Mouse (Mus musculus) thymus, adult 18-20 months (tissue): ENCODE measurements around the gene Arfgap2.
"Not testable (repeated sequence)": the region's sequence is repeated elsewhere in the genome, so short reads cannot be mapped to it uniquely, and the experiment has no call there.

Source experiments
- DNase-seq, 2 experiments: peaks; one replicate each; pipeline ENCODE4 v3.0.0; 2022; ENCODE audit warnings: mixed read lengths in 2 of 2

Gene Arfgap2

DNA sequence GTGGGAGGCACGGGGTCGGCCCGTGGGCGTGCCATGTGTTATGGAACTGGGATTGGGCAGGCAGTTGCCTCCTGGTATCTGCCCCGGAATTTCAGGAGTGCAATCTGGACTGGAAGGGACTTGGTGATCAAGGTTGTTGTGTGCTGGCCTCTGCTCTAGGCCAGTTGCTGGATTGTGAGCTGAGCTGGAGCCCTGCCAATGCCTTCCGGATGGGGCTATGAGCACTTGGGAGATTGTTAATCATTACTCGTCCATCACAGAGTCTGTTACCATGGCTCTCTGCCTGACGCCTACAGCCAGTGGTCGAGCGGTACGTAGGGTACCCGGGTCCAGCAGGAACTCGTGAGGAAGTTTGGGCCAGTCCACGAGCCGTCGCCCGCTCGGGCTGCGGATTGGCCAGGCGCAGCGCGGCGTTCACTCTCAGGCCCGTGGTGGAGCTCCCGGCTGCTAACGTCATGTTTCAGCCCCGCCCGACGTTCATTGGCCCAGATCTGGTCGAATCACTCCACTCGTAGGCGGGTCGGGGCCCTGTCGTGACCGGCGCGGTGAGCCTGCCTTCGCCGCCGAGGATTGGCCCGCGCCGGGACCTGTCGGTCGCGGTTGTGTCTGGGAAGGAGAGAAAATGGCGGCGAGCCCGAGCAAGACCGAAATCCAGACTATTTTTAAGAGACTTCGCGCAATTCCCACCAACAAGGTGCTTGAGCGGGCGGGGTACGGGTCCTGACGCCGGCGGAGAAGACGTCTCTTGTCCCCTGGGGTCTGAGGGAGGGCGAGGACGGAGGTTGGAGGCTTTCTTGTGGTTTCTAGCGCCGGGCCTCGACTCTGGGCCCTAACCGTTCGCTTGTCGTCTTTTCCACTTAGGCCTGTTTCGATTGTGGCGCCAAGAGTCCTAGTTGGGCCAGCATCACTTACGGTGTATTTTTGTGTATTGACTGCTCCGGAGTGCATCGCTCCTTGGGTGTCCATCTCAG, at the start of gene Arfgap2:
Gene Arfgap2, plus strand, starts transcription at position 264 of the 971 bp plus-strand sequence.
- peak; percentile 92 to 95 for DNase-seq

- DNase-seq: peak; percentile 60 to 79
These were observed 47.7 kb upstream of the Arfgap2 start for GRCm38 (mm10) chr2:91217032-91217431.

DNA sequence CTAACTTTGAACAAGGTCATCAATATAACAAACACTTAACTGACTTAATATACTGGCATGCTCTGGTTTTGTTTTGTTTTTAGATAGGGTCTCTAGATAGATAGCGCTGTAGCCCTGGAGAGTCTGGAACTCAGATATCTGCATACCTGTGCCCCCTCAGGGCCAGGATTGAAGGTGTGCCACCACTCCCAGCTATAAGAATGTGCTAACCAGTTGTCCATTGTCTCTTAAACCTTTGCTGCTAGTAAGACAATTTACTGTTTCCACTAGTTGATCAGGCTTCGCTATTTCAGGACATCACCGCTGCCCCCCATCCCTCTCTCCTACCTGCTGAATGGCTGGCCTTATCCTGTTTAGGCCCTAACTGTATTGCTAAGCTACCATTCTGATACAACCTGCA, 44.3 kb upstream of the Arfgap2 start:
- DNase-seq: no peak

DNA sequence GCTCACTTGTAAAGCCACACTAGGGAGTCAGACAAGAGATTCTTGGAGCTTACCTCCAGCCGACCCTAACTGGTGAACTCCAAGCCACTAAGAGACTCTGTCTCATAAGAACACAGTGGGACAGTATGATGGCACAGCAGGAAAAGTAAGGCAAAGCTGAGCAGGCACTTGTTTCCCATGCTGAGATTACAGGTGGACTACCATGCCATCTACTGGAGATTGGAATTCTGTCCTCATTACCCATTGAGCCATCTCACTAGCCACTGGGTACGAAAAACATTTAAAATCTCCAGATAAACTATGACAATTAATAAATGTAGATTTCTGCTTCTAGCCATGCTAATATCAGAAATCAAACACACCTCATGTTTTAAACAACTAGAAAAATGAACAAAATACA, 41.2 kb upstream of the Arfgap2 start:
- no peak for DNase-seq

- DNase-seq: no peak
These were observed 35.0 kb upstream of the Arfgap2 start for GRCm38 (mm10) chr2:91229735-91230134.

GRCm38 (mm10) chr2:91236601-91237510, 27.9 kb upstream of the Arfgap2 start, which contains the start of gene Ddb2:
Gene Ddb2, minus strand, starts transcription at chr2:91236982.
- peak; percentile 87 for DNase-seq

GRCm38 (mm10) chr2:91237511-91238080, 27.2 kb upstream of the Arfgap2 start:
- DNase-seq: not testable (repeated sequence)

- no peak for DNase-seq
These were observed 22.2 kb upstream of the Arfgap2 start for GRCm38 (mm10) chr2:91242547-91242946.

DNA sequence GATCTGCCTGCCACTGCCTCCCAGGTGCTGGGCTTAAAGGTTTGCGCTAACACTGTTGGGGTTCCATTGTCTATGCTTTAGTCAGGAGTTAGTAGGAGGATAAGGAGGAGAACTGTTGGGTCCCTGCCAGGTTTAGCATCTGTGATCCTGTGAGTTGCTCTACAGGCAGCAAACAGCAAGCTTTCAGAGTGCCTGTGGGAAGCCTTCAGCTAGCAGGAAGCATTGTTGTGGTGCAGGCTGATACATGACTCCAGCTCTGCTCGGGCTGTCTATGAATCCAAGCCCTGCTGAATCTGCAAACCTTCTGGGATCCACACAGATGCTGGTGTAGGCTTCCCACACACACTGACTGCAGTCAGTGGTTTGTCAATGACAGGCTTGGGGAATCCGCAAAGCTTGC, 21.4 kb upstream of the Arfgap2 start:
- DNase-seq: no peak

DNA sequence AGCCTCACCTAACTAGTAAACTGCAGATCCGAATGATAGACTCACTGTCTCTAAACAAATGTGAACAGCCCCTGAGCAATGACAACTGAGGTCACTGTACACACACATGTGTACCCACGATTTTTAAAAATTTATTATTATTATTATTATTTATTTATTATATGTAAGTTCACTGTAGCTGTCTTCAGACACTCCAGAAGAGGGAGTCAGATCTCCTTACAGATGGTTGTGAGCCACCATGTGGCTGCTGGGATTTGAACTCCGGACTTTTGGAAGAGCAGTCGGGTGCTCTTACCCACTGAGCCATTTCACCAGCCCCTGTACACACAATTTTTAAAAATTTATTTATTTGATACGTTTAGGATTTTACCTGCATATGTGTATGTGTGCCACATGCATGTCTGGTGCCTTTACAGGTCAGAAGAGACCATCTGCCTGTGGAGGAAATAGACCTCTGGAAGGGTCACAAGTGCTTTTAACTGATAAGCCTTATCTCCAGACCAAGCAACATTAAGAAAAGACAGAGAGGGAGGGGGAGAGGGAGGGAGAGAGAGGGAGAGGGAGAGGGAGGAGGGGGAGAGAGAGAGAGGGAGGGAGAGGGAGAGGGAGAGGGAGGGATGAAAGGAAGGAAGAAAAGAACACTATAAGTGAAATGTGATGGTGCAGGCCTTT, 20.1 kb upstream of the Arfgap2 start:
- no peak for DNase-seq

GRCm38 (mm10) chr2:91248366-91248765, 16.4 kb upstream of the Arfgap2 start:
- no peak for DNase-seq

GRCm38 (mm10) chr2:91252001-91252400, 12.8 kb upstream of the Arfgap2 start:
- DNase-seq: no peak

DNA sequence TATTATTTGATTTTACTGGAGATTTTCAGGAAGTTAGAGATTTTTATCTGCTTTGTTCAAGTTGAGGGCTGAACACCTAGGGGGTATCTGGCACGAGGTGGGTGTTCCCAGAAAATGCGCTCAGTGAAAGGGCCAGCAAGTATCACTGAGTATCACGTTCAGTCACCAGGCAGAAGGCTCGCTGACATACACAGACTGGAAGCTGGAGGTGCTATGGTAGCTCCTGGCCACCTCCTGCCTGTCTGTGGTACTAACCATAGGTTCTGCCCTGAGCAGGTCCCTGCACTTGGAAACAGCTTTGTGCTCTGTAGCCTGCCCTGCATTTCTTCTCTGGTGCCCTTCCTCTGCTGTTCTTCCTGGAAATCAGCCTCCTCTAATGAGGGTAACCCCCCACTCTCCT, 12.3 kb upstream of the Arfgap2 start:
- no peak for DNase-seq

GRCm38 (mm10) chr2:91254725-91255380, 9.9 kb upstream of the Arfgap2 start:
- DNase-seq: no peak

GRCm38 (mm10) chr2:91255661-91256150, 9.1 kb upstream of the Arfgap2 start, which contains the start of gene Pacsin3:
Gene Pacsin3, plus strand, starts transcription at chr2:91255954.
- DNase-seq: no peak

DNA sequence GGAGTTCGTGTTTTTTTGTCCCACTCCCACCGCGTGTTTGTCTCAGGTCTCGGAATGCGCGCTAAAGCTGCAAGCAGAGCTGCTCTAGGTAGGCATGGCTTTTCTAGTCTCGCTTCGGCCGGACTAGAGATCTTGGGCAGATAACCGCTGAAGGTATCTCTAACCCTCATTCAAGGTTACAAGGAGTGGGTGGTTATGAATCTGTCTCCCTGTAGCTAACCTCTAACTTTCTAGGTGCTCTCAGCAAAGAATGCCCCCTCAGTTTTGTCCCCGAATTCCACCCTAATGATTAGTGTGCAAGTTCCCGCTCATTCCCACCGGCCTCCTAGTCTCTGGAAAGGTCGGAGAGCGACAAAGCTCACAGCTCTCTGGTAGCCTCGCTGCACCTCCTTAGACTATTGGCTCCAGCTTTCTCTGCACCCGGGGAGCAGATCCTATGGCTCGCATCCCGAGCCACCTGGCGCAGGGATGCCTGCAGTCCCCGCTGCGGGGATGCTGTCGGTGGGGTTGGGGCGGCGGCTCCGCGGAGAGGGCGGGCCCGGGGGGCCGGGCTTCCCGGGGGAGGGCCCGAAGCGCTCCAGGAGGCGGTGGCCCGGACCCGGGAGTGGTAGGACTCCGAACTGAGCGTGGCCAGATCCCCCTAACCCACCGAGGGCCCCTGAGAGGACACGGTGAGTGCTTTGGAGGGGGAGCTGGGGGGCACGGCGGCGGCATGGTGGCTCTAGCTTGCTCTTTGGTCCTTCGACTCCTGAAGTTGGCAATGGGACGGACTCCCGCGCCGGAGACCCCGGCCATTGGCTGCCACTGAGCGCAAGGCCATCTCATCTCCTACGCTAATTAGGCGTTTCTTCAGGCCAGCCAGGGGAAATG, 8.3 kb upstream of the Arfgap2 start:
- DNase-seq: no peak

GRCm38 (mm10) chr2:91257126-91257980, 7.4 kb upstream of the Arfgap2 start:
- no peak for DNase-seq

- DNase-seq: no peak
These were observed 6.7 kb upstream of the Arfgap2 start for GRCm38 (mm10) chr2:91258054-91258453.

DNA sequence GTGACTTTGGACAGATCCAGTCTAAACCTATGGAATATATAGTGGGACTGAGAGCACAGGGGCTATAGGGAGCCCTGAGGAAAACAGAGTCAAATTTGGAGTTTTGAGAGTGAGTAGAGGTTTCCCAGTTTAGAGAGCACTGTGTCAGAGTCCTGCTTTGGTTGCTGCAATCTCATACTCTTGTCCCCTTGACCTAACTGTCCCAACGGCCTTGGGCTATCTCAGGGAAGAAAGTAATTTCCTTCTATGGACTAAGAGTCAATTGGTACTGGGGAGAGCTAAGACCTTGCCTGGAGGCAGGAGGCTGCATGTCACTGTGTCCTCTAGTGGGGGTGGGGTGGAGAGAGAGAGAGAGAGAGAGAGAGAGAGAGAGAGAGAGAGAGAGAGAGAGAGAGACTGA, 5.9 kb upstream of the Arfgap2 start:
- DNase-seq: no peak

DNA sequence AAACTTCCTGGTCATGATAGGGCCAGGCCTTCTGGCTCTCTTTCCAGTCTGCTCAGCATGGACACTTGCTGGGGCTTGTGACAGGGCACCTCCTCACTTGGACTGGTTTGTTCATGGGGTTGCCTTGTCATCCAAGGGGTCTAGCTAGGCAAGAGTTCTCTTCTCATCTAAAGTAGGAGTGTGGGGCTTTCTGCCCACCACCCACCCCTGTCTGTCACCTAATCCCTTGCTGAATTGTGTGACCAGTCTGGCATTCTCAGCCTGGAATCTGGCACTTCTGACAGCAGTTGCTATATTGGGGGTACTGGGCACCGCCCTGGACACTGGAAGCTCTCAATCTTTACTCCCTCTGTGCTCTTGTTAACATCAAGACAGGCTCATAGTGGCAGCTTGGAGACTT, 5.3 kb upstream of the Arfgap2 start:
- DNase-seq: no peak
